Comparison of ENCODE assay signal across 25 mouse cellular contexts in the genomic region with DNA sequence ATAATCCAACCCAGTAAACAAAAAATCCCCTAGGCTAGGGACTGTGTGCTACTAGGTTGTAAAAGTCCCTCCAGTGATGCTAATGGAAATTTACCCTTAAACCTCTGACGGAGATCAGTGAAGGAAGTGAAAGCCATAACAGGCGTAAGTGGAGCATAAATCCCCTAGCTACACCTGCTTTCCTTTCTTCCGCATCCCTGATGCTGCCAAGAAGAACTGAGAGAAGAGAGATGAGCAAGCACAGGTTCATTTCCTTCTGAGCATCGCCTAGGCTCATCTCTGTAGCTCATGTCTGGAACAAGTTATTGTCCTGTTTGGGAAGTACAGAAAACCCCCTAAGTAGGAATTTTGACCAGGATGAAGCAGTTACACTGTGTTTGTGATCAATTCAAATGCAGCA.
DNase-seq lines count a peak whose midpoint lies in the region; ATAC-seq and TF ChIP-seq lines count a peak whose summit lies in the region.
"Had no signal": no experiment of that assay in that cellular context is flagged by ENCODE, and none has a peak within 500 bp of the region (broad histone marks: within the 10 kb centered on the region; RNA-seq: fewer than 3 reads in every experiment).

No protein-coding gene starts in this region.

- no peaks in the 10 kb centered on the region for H3K9me3 ChIP-seq in intestine, postnatal 0 days (ENCODE audit: control insufficient read depth)
- H3K9me3 ChIP-seq: embryonic facial prominence, embryonic 15.5 days; forebrain, embryonic 10.5 days; heart, embryonic 10.5 days; hindbrain, embryonic 12.5 days; intestine, embryonic 15.5 days had no signal

- H3K4me1 ChIP-seq in spleen, adult 2 months (ENCODE audit: control insufficient read depth, insufficient read depth, insufficient read length) = peaks cover 7% of the 10 kb centered on the region; the same call in 1 of the 2 replicates
- no peaks in the 10 kb centered on the region for H3K4me1 ChIP-seq in intestine, postnatal 0 days (replicated peaks; ENCODE audit: control insufficient read depth, insufficient read depth, low read length)
- H3K4me1 ChIP-seq: embryonic facial prominence, embryonic 15.5 days; forebrain, embryonic 10.5 days; heart, embryonic 10.5 days; hindbrain, embryonic 12.5 days; intestine, embryonic 15.5 days had no signal

- ATAC-seq in neutrophil, adult 5-6 weeks (ENCODE audit: extremely low read depth, insufficient number of reproducible peaks, low FRiP score, poor library complexity, severe bottlenecking) = peak; percentile 83
- no peak for ATAC-seq in intestine, postnatal 0 days
- ATAC-seq: forebrain, embryonic 14.5 days; hindbrain, embryonic 16.5 days; intestine, embryonic 15.5 days had no signal

- H3K4me2 ChIP-seq in intestine, postnatal 0 days (replicated peaks; ENCODE audit: low read depth) = no peak overlapping the region
- H3K4me2 ChIP-seq: embryonic facial prominence, embryonic 15.5 days; hindbrain, embryonic 12.5 days; intestine, embryonic 15.5 days had no signal

- H3K27ac ChIP-seq in spleen, adult 2 months (ENCODE audit: insufficient read depth, low read length) = peak overlapping the region; percentile 78
- H3K27ac ChIP-seq in intestine, postnatal 0 days (ENCODE audit: low read depth, low read length) = no peak overlapping the region
- H3K27ac ChIP-seq: embryonic facial prominence, embryonic 15.5 days; forebrain, embryonic 10.5 days; gastrocnemius, adult 2 months; heart, embryonic 10.5 days; hindbrain, embryonic 12.5 days; intestine, embryonic 15.5 days had no signal

- no peaks in the 10 kb centered on the region for H3K27me3 ChIP-seq in spleen, adult 2 months (ENCODE audit: control insufficient read depth, insufficient read depth, low read length)
- H3K27me3 ChIP-seq in intestine, postnatal 0 days (replicated peaks; ENCODE audit: control insufficient read depth, insufficient read depth, low read length) = no peaks in the 10 kb centered on the region

- peak; percentile 34 to 81 for DNase-seq in spleen, adult 2 months (ENCODE audit: low read depth in 1 of 2, low spot score in 2 of 2)
- DNase-seq in spleen, postnatal 10 days (ENCODE audit: low spot score in 2 of 2) = no peak
- peak; percentile 48 for DNase-seq in CD4-positive, CD25-positive, alpha-beta regulatory T cell, adult 2 months (ENCODE audit: low read depth, low spot score)
- DNase-seq in induced T-regulatory cell, adult 2 months (ENCODE audit: low read depth) = peak; percentile 56
- no peak for DNase-seq in embryo, embryonic 10 days (ENCODE audit: low spot score)
- no peak for DNase-seq in lung, postnatal 10 days
- DNase-seq: adrenal gland, adult 8-10 months; adrenal gland, postnatal 36 days; cerebellum, adult 8-10 months; cerebellum, postnatal 14 days; gastrocnemius, adult 2 months; gastrocnemius, postnatal 25 days; heart, adult 11 months; heart, postnatal 10 days; heart, postnatal 4 days had no signal

- H3K36me3 ChIP-seq in spleen, adult 2 months (ENCODE audit: control insufficient read depth, insufficient read depth, low read length) = no peaks in the 10 kb centered on the region
- H3K36me3 ChIP-seq in intestine, postnatal 0 days (ENCODE audit: control insufficient read depth, insufficient read depth) = no peaks in the 10 kb centered on the region
- H3K36me3 ChIP-seq: embryonic facial prominence, embryonic 15.5 days; forebrain, embryonic 10.5 days; heart, embryonic 10.5 days; hindbrain, embryonic 12.5 days; intestine, embryonic 15.5 days had no signal

- WGBS in spleen, adult 2 months = 47% methylated on average over 4 of the region's 4 CpGs
- 84% methylated on average over 4 of the region's 4 CpGs for WGBS in intestine, postnatal 0 days

- no peak overlapping the region for H3K9ac ChIP-seq in intestine, postnatal 0 days (ENCODE audit: low read depth, low read length)
- H3K9ac ChIP-seq: embryonic facial prominence, embryonic 15.5 days; hindbrain, embryonic 12.5 days; intestine, embryonic 15.5 days had no signal

- no peak for TF ChIP-seq POLR2A in spleen, adult 2 months (IDR thresholded peaks at IDR 0.05; ENCODE audit: low read depth, low read length)

- no peak overlapping the region for H3K4me3 ChIP-seq in spleen, adult 2 months (ENCODE audit: extremely low read depth, insufficient read depth, insufficient read length)
- no peak overlapping the region for H3K4me3 ChIP-seq in intestine, postnatal 0 days (ENCODE audit: low read depth, low read length)
- H3K4me3 ChIP-seq: embryonic facial prominence, embryonic 15.5 days; erythroblast, embryonic 14.5 days; forebrain, embryonic 10.5 days; gastrocnemius, adult 2 months; heart, embryonic 10.5 days; hindbrain, embryonic 12.5 days; intestine, embryonic 15.5 days had no signal

- TF ChIP-seq CTCF in spleen, adult 2 months (IDR thresholded peaks at IDR 0.05; ENCODE audit: extremely low read depth, insufficient read depth, insufficient read length, insufficient replicate concordance) = no peak
- no peak for TF ChIP-seq CTCF in intestine, postnatal 0 days (IDR thresholded peaks at IDR 0.05; ENCODE audit: low read depth)

Comparison
In these comparisons a context has a peak if more than half of its experiments do, and no peak if none do; other contexts are left out.
1. DNase-seq: peak in spleen, adult 2 months (2 of 2), CD4-positive, CD25-positive, alpha-beta regulatory T cell, adult 2 months (single experiment) and induced T-regulatory cell, adult 2 months (single experiment); none in spleen, postnatal 10 days (0 of 2), embryo, embryonic 10 days (single experiment) and lung, postnatal 10 days (single experiment).